Comparison of ENCODE assay signal across 23 mouse cellular contexts in genomic region chr17:85377496-85377895, GRCm38 (mm10).
DNase-seq lines count a peak whose midpoint lies in the region; ATAC-seq and TF ChIP-seq lines count a peak whose summit lies in the region.
"Had no signal": no experiment of that assay in that cellular context is flagged by ENCODE, and none has a peak within 500 bp of the region (broad histone marks: within the 10 kb centered on the region; RNA-seq: fewer than 3 reads in every experiment).

No protein-coding gene starts in this region.

- WGBS in heart, embryonic 13.5 days = 50% methylated on average over 8 of the region's 8 CpGs
- 45% methylated on average over 8 of the region's 8 CpGs for WGBS in lung, embryonic 14.5 days
- 86% methylated on average over 8 of the region's 8 CpGs for WGBS in midbrain, embryonic 11.5 days
- 94% methylated on average over 8 of the region's 8 CpGs for WGBS in midbrain, embryonic 10.5 days

- H3K9me3 ChIP-seq in heart, embryonic 13.5 days = no peaks in the 10 kb centered on the region
- no peaks in the 10 kb centered on the region for H3K9me3 ChIP-seq in lung, embryonic 14.5 days (ENCODE audit: low read depth, low read length)
- H3K9me3 ChIP-seq in midbrain, embryonic 11.5 days (ENCODE audit: control insufficient read depth, low read length) = no peaks in the 10 kb centered on the region
- H3K9me3 ChIP-seq in midbrain, embryonic 10.5 days (replicated peaks) = no peaks in the 10 kb centered on the region
- H3K9me3 ChIP-seq: embryonic facial prominence, embryonic 15.5 days; forebrain, embryonic 10.5 days; hindbrain, embryonic 10.5 days had no signal

- no peak for ATAC-seq in heart, embryonic 13.5 days (ENCODE audit: extremely low read depth, insufficient number of reproducible peaks, low FRiP score, low TSS enrichment)
- ATAC-seq in lung, embryonic 14.5 days (ENCODE audit: insufficient read depth) = no peak
- ATAC-seq in midbrain, embryonic 11.5 days (ENCODE audit: low FRiP score) = no peak
- ATAC-seq: forebrain, embryonic 14.5 days had no signal

- H3K4me1 ChIP-seq in heart, embryonic 13.5 days = peaks cover 45% of the 10 kb centered on the region
- H3K4me1 ChIP-seq in lung, embryonic 14.5 days (ENCODE audit: insufficient read depth) = no peaks in the 10 kb centered on the region
- H3K4me1 ChIP-seq in midbrain, embryonic 11.5 days (ENCODE audit: control insufficient read depth, insufficient read depth, low read length) = no peaks in the 10 kb centered on the region; the same call in 1 of the 2 replicates
- peaks cover 10% of the 10 kb centered on the region for H3K4me1 ChIP-seq in midbrain, embryonic 10.5 days
- H3K4me1 ChIP-seq: hindbrain, embryonic 10.5 days had no signal

- no peaks in the 10 kb centered on the region for H3K36me3 ChIP-seq in heart, embryonic 13.5 days
- no peaks in the 10 kb centered on the region for H3K36me3 ChIP-seq in lung, embryonic 14.5 days (ENCODE audit: insufficient read depth)
- no peaks in the 10 kb centered on the region for H3K36me3 ChIP-seq in midbrain, embryonic 11.5 days (ENCODE audit: control insufficient read depth, insufficient read depth, low read length)
- H3K36me3 ChIP-seq in midbrain, embryonic 10.5 days = no peaks in the 10 kb centered on the region
- H3K36me3 ChIP-seq: embryonic facial prominence, embryonic 15.5 days; forebrain, embryonic 10.5 days; hindbrain, embryonic 10.5 days had no signal

- TF ChIP-seq CTCF in lung, embryonic 14.5 days (IDR thresholded peaks at IDR 0.05; ENCODE audit: low read depth) = no peak

- H3K9ac ChIP-seq in heart, embryonic 13.5 days = no peak overlapping the region
- no peak overlapping the region for H3K9ac ChIP-seq in lung, embryonic 14.5 days
- H3K9ac ChIP-seq in midbrain, embryonic 11.5 days (ENCODE audit: low read length) = no peak overlapping the region
- H3K9ac ChIP-seq: embryonic facial prominence, embryonic 15.5 days; hindbrain, embryonic 14.5 days had no signal

- H3K4me2 ChIP-seq in heart, embryonic 13.5 days = peak overlapping the region; percentile 13; the same call in 1 of the 2 replicates
- no peak overlapping the region for H3K4me2 ChIP-seq in lung, embryonic 14.5 days
- no peak overlapping the region for H3K4me2 ChIP-seq in midbrain, embryonic 11.5 days
- H3K4me2 ChIP-seq: embryonic facial prominence, embryonic 15.5 days; hindbrain, embryonic 14.5 days had no signal

- intact Hi-C loops in heart, postnatal 36 days (cut with DNase I) = no loop called here

- peak overlapping the region; percentile 39; the same call in 1 of the 2 replicates for H3K27ac ChIP-seq in heart, embryonic 13.5 days (replicated peaks)
- no peak overlapping the region for H3K27ac ChIP-seq in lung, embryonic 14.5 days (ENCODE audit: low read depth)
- H3K27ac ChIP-seq in midbrain, embryonic 11.5 days (ENCODE audit: low read depth, low read length) = no peak overlapping the region
- no peak overlapping the region for H3K27ac ChIP-seq in midbrain, embryonic 10.5 days (replicated peaks)
- H3K27ac ChIP-seq: embryonic facial prominence, embryonic 15.5 days; forebrain, embryonic 10.5 days; gastrocnemius, adult 2 months; hindbrain, embryonic 10.5 days; hindbrain, embryonic 14.5 days had no signal

- H3K4me3 ChIP-seq in heart, embryonic 13.5 days = no peak overlapping the region
- no peak overlapping the region for H3K4me3 ChIP-seq in lung, embryonic 14.5 days (ENCODE audit: low read depth, low read length)
- H3K4me3 ChIP-seq in midbrain, embryonic 11.5 days (ENCODE audit: low read depth, low read length) = no peak overlapping the region
- no peak overlapping the region for H3K4me3 ChIP-seq in midbrain, embryonic 10.5 days
- H3K4me3 ChIP-seq: embryonic facial prominence, embryonic 15.5 days; erythroblast, embryonic 14.5 days; forebrain, embryonic 10.5 days; gastrocnemius, adult 2 months; hindbrain, embryonic 10.5 days had no signal

- H3K27me3 ChIP-seq in heart, embryonic 13.5 days (replicated peaks) = no peaks in the 10 kb centered on the region
- H3K27me3 ChIP-seq in lung, embryonic 14.5 days (ENCODE audit: insufficient read depth, low read length) = no peaks in the 10 kb centered on the region
- H3K27me3 ChIP-seq in midbrain, embryonic 11.5 days (ENCODE audit: control insufficient read depth, insufficient read depth, low read length) = peaks cover under 1% of the 10 kb centered on the region; the same call in 1 of the 2 replicates
- H3K27me3 ChIP-seq in midbrain, embryonic 10.5 days (ENCODE audit: low read depth, poor library complexity, severe bottlenecking) = peaks cover 28% of the 10 kb centered on the region
- H3K27me3 ChIP-seq: CH12.LX; embryonic facial prominence, embryonic 15.5 days had no signal

- no peak for DNase-seq in heart, postnatal 36 days
- peak; percentile 70 for DNase-seq in lung, embryonic 14.5 days
- DNase-seq in lung, postnatal 36 days = no peak
- DNase-seq in midbrain, embryonic 11.5 days (ENCODE audit: low spot score, missing footprints) = peak; percentile 47
- no peak for DNase-seq in midbrain, embryonic 10.5 days (ENCODE audit: low spot score)
- no peak for DNase-seq in layer of hippocampus, postnatal 10 days (ENCODE audit: low spot score in 2 of 2)
- DNase-seq: adrenal gland, adult 8-10 months; adrenal gland, postnatal 36 days; cerebellum, adult 11 months; cerebellum, adult 8-10 months; cerebellum, postnatal 14 days; embryo, embryonic 11 days; gastrocnemius, adult 2 months; gastrocnemius, postnatal 25 days; heart, postnatal 14 days had no signal

Comparison
In these comparisons a context has a peak if more than half of its experiments do, and no peak if none do; other contexts are left out.
1. DNase-seq: peak in lung, embryonic 14.5 days (single experiment) and midbrain, embryonic 11.5 days (single experiment); none in heart, postnatal 36 days (0 of 2), lung, postnatal 36 days (single experiment), midbrain, embryonic 10.5 days (single experiment) and layer of hippocampus, postnatal 10 days (0 of 2).